Mouse (Mus musculus) heart, embryonic 15.5 days (tissue): ENCODE measurements around the gene Pik3cg. TPM values are rescaled to one million over a fixed set of nuclear protein-coding genes. Genes with fewer than 3 reads are reported as not detected.
A peak's percentile ranks its signal among the peaks of the same experiment; 100 is the strongest.
"Not testable (repeated sequence)": the region's sequence is repeated elsewhere in the genome, so short reads cannot be mapped to it uniquely, and the experiment has no call there.

Source experiments
- ATAC-seq: fragments of 200-750 bp; cut with Nextera tagmentation; replicated peaks from 2 replicates; pipeline ENCODE4 v1.8.0; 2017; ENCODE audit warnings: low read depth, moderate TSS enrichment; ENCODE audit not compliant: insufficient number of reproducible peaks, insufficient read depth, low FRiP score
- H3K27ac ChIP-seq: fragments of 300-500 bp; sonication (generic); 2 replicates; pipeline ENCODE4 v1.5.1; 2015; ENCODE audit warnings: mild to moderate bottlenecking, inconsistent platforms
- H3K27me3 ChIP-seq: fragments of 300-500 bp; sonication (generic); 2 replicates; pipeline ENCODE4 v1.6.1; 2015; ENCODE audit warnings: inconsistent platforms
- H3K36me3 ChIP-seq: fragments of 300-500 bp; sonication (generic); 2 replicates; pipeline ENCODE4 v1.6.1; 2015; ENCODE audit warnings: mild to moderate bottlenecking, inconsistent platforms
- H3K4me1 ChIP-seq: fragments of 300-500 bp; sonication (generic); replicated peaks from 2 replicates; pipeline ENCODE4 v1.6.1; 2015; ENCODE audit warnings: inconsistent platforms
- H3K4me2 ChIP-seq: fragments of 300-500 bp; sonication (generic); 2 replicates; pipeline ENCODE4 v1.6.1; 2015; ENCODE audit warnings: inconsistent platforms, mild to moderate bottlenecking, moderate library complexity
- H3K4me3 ChIP-seq: fragments of 300-500 bp; sonication (generic); 2 replicates; pipeline ENCODE4 v1.5.1; 2015; ENCODE audit warnings: mild to moderate bottlenecking, inconsistent platforms
- H3K9ac ChIP-seq: fragments of 300-500 bp; sonication (generic); 2 replicates; pipeline ENCODE4 v1.6.1; 2015; ENCODE audit warnings: mild to moderate bottlenecking, inconsistent platforms
- H3K9me3 ChIP-seq: fragments of 300-500 bp; sonication (generic); replicated peaks from 2 replicates; pipeline ENCODE4 v1.6.1; 2016; ENCODE audit warnings: inconsistent platforms
- WGBS: fragments of 180-500 bp; shearing (Covaris S2); methylation state at CpG from one replicate; pipeline ENCODE4 v1.1.7; 2015; ENCODE audit warnings: mixed read lengths; 5-methylcytosine and 5-hydroxymethylcytosine counted together
- polyA plus RNA-seq: library from polyadenylated mRNA; unstranded; fragments of >200 nt; fragmentation: Nextera tagmentation; extraction: Ambion mirVana; gene quantifications from 2 replicates; pipeline ENCODE4 v1.2.1, GENCODE M21; 2015

Gene Pik3cg
- 1.3 and 2.5 TPM in 2 replicates for polyA plus RNA-seq

DNA sequence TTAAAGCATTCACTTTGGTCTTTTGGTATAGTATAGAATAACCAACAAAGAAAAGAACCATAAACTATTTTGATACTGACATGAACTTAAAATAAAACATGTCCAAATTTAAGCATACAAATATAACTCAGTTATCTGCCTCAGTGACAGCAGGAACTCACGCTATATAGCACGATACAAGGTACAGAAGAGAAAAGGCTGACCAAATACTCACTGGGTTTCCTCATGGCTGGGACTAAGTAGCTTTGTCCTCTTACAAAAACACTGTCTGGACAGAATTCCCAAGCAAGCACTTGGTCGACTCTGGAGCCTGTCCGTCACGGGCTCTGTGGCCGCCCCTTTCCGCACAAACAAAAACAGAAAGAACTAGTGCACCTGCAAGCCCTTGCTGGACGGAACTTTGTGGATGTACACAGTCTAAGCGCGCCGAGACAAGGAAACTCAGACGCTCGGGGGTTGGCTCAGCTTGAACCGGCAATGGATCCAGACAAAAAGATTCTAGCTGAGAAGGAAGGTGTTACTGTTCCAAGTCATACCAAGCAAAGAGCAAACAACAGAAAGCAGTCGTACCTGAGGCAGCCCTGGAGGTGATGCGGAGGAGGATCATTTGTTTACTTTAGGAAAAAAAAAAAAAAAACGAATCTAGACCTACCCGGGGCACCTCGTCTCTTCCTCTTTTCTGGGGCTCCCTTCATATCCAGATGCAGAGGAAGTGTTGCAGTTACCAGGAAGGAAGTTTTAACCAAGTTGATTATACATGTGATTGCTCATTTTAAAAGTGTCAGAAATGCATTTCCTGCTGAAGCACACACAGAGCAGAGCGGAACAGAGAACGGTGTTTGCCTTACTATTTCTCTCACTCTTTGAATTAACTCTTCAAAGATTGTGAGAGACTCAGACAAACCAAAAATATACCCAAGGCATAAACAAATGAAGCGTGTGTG lies at the start of gene Pik3cg:
TSS of gene Pik3cg (minus strand) at position 712 of the 944 bp plus-strand sequence.
- ATAC-seq, result no peak
- H3K4me2 ChIP-seq, result peak within 1 kb of the TSS; percentile 48
- WGBS, result 51% methylated on average over 22 of the region's 22 CpGs
- no peaks in the 10 kb centered on the region for H3K36me3 ChIP-seq
- peak within 1 kb of the TSS; percentile 41 for H3K4me3 ChIP-seq
- no peaks in the 10 kb centered on the region for H3K27me3 ChIP-seq
- H3K4me1 ChIP-seq, result no peaks in the 10 kb centered on the region
- H3K9me3 ChIP-seq, result no peaks in the 10 kb centered on the region
- no peak within 1 kb of the TSS for H3K9ac ChIP-seq
- H3K27ac ChIP-seq, result peak within 1 kb of the TSS; percentile 39; the same call in 1 of the 2 replicates

DNA sequence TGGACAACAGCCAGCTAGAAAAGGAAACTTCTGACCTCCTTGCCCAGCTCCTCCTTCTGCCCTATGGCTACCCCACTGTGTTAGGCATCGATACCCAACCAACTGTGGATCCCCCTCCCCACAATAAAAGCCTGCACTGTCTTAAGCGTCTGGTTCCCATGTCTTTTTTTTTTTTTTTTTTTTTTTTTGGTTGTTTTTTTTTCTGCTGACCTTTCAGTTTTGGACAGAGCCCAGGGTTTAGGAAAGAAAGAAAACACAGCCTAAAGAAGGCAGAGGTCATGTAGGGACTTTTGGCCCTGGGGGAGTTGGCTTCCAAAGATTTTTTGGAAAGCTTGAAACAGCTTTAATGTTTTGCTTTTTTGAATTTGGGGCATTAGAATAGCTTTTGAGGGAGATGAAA lies 40.0 kb upstream of the Pik3cg start:
- Histone ChIP-seq H3K4me1 (no peaks in the 10 kb centered on the region), H3K27ac (no peak overlapping the region), H3K9me3 (no peaks in the 10 kb centered on the region), H3K4me3 (no peak overlapping the region), H3K27me3 (no peaks in the 10 kb centered on the region), H3K9ac (no peak overlapping the region), H3K4me2 (no peak overlapping the region), H3K36me3 (no peaks in the 10 kb centered on the region)
- ATAC-seq, result no peak
- 59% methylated on average over 2 of the region's 2 CpGs for WGBS

DNA sequence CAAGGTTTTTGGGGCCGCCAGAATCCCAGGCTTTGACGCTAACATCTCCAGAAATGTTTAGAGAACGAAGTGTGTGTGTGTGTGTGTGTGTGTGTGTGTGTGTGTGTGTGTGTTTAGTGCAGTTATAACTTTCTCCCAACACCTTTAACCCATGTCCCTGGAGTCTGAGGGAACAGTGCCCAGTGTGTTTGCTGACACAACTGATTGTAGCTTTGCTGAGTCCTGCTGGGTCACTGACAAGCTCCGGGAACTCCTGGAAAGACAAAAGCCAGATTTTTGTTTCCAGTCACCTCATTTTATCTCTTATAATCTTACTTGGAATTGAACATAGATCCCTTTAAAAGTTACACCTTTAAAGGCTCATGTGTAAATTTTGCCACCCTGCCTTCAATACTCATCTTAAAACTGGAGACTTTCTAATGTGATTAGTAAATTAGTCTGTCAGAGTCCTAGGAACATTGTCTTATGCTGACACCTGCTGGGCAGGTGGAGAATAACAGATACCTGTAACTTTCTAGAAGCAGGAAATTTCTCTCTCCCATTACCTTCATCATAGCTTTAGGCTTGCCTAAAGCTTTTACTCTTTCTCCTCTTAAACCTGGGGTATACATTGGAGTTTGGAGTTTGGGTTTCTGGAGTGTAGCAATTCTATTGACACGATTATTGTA lies 37.2 kb upstream of the Pik3cg start:
- Histone ChIP-seq H3K36me3 (no peaks in the 10 kb centered on the region), H3K9me3 (no peaks in the 10 kb centered on the region), H3K4me2 (no peak overlapping the region), H3K4me1 (no peaks in the 10 kb centered on the region), H3K27me3 (no peaks in the 10 kb centered on the region), H3K27ac (no peak overlapping the region), H3K4me3 (no peak overlapping the region), H3K9ac (no peak overlapping the region)
- ATAC-seq, result no peak
- WGBS, result 69% methylated on average over 5 of the region's 5 CpGs

DNA sequence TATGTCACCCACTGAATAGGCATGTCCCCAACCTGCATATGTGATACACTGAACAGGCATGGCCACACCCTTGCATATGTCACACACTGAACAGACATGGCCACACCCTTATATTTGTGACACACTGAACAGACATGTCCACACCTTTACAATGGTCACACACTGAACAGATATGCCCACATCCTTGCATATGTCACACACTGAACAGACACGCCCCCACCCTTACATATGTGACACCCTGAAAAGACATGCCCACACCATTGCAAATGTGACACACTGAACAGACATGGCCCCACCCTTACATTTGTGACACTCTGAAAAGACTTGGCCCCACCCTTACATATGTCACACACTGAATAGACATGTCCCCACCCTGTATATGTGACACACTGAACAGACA lies 35.1 kb upstream of the Pik3cg start:
- ATAC-seq, result no peak
- Histone ChIP-seq H3K9me3 (no peaks in the 10 kb centered on the region), H3K36me3 (no peaks in the 10 kb centered on the region), H3K4me1 (no peaks in the 10 kb centered on the region), H3K9ac (no peak overlapping the region), H3K27me3 (no peaks in the 10 kb centered on the region), H3K4me2 (no peak overlapping the region), H3K4me3 (no peak overlapping the region), H3K27ac (no peak overlapping the region)
- WGBS, result 55% methylated on average over 1 of the region's 1 CpGs

DNA sequence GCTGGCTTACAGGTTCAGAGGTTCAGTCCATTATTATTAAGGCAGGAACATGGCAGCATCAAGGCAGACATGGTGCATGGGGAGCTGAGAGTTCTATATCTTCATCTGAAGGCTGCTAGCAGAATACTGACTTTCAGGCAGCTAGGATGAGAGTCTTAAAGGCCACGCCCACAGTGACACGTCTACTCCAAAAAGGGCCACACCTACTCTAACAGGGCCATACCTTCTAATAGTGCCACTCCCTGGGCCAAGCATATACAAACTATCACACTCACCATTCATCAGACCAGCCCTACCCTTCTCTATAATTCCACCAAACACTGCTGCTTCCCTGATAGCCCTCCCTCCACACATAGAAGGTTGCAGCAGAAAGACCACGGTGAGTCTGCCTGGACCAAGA lies 30.7 kb upstream of the Pik3cg start:
- H3K4me3 ChIP-seq, H3K9ac ChIP-seq, H3K9me3 ChIP-seq, H3K27ac ChIP-seq, ATAC-seq, H3K36me3 ChIP-seq, H3K4me2 ChIP-seq, H3K4me1 ChIP-seq, H3K27me3 ChIP-seq: not testable (repeated sequence)
- WGBS, result 76% methylated on average over 3 of the region's 3 CpGs

DNA sequence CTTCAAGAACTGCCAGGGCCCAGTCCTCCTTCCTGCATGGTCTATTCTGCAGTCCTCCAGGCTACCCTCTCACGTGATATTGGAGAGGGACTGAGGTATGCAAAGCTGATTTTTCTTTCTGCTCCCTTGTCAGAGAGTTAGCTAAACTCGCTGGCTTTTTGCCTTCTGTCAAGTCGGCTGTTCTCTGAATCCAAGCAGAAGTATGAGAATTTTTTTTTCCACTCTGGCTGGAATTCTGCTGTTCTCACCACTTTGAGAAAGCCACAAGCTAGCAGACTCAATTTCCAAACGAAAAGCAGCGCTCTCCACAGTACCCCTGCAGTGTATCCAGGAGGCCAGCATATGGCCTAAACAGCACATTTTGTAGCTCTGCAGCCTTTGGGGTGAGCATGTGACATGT lies 30.0 kb upstream of the Pik3cg start:
- 53% methylated on average over 5 of the region's 5 CpGs for WGBS
- Histone ChIP-seq H3K27ac (no peak overlapping the region), H3K9me3 (no peaks in the 10 kb centered on the region), H3K27me3 (no peaks in the 10 kb centered on the region), H3K36me3 (no peaks in the 10 kb centered on the region), H3K4me1 (no peaks in the 10 kb centered on the region), H3K4me3 (no peak overlapping the region), H3K9ac (no peak overlapping the region), H3K4me2 (no peak overlapping the region)
- ATAC-seq, result no peak

DNA sequence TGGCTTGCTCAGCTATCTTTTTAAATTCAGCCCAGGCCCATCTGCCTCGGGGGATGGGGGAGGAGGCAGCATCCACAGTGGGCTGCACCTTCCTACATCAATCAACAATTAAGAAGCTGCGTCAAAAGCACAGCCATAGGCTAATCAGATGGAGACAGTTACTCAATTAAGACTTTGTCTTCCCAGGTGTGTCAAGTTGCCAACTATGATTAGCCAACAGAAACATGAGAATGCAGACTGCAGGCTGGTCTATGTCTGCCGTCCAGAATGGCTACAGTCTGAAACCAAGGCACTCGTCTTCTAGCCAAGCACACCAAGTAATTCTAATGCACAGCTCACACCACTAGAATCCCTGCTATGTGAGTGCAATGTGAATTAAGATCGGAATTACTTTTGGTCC lies 29.4 kb upstream of the Pik3cg start:
- Histone ChIP-seq H3K27me3 (no peaks in the 10 kb centered on the region), H3K9ac (no peak overlapping the region), H3K4me1 (no peaks in the 10 kb centered on the region), H3K9me3 (no peaks in the 10 kb centered on the region), H3K4me3 (no peak overlapping the region), H3K36me3 (no peaks in the 10 kb centered on the region), H3K27ac (no peak overlapping the region), H3K4me2 (no peak overlapping the region)
- 60% methylated on average over 5 of the region's 5 CpGs for WGBS
- no peak for ATAC-seq

DNA sequence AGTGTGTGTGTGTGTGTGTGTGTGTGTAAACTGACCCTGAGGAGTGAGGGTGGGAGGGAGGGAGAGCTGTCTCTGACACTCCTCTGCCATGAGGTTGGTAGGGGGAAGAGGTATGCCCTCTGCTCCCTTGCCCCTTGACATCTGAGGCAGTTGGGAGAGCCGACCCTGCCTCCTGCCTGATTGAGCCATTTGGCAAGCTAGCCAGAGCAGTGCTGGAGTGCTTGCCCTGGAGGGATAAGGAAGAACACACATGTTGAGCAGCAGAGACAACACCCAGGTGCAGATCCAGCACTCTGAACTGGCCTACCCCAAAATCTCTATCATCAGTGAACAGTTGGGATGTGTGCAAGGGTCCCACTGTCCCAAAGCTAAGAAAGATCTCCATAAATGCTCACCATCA lies 28.7 kb upstream of the Pik3cg start:
- Histone ChIP-seq H3K4me2 (no peak overlapping the region), H3K9ac (no peak overlapping the region), H3K4me3 (no peak overlapping the region), H3K4me1 (no peaks in the 10 kb centered on the region), H3K27ac (no peak overlapping the region), H3K36me3 (no peaks in the 10 kb centered on the region), H3K9me3 (no peaks in the 10 kb centered on the region), H3K27me3 (no peaks in the 10 kb centered on the region)
- ATAC-seq, result no peak
- 62% methylated on average over 1 of the region's 1 CpGs for WGBS

DNA sequence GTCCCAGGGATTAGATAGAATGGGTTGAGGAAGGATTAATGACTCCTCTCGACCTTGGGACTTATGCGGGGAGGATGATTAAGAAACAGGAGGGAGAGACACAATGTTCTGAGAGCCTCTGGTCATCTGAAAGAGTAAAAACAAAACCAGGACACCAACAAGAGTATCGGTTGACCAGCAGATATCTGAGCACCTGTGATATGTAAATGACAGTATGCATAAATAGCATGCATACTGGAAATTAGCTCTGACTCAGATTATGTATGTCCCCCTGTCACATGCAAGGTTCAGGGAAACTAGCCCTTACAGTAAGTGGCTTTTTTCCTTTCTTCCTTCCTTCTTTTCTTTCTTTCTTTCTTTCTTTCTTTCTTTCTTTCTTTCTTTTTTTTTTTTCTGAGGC lies 28.0 kb upstream of the Pik3cg start:
- Histone ChIP-seq H3K27me3 (no peaks in the 10 kb centered on the region), H3K9ac (no peak overlapping the region), H3K36me3 (no peaks in the 10 kb centered on the region), H3K4me2 (no peak overlapping the region), H3K9me3 (no peaks in the 10 kb centered on the region), H3K27ac (no peak overlapping the region), H3K4me3 (no peak overlapping the region), H3K4me1 (no peaks in the 10 kb centered on the region)
- WGBS, result 71% methylated on average over 3 of the region's 3 CpGs
- no peak for ATAC-seq

DNA sequence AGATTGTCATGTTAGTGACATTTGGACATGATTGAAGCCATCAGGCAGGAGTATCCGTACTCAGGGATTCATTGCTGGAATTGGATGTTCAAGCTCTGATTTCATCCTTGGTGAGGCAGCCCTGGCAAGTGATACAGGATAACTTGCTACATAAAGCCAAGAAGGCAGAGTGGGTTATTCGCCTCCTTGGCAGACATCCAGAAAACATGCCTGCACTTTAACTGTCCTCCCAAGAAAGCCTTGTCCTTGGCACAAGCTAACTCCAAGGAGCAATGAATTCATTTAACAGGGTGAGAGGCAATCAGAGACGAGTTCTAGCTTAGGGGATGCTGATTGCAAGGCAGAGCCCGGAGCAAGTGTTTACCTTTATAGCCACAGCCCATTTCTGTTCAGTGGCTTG lies 25.4 kb upstream of the Pik3cg start:
- Histone ChIP-seq H3K9me3 (no peaks in the 10 kb centered on the region), H3K36me3 (no peaks in the 10 kb centered on the region), H3K4me3 (no peak overlapping the region), H3K4me2 (no peak overlapping the region), H3K9ac (no peak overlapping the region), H3K27me3 (no peaks in the 10 kb centered on the region), H3K4me1 (no peaks in the 10 kb centered on the region), H3K27ac (no peak overlapping the region)
- ATAC-seq, result no peak
- WGBS, result 58% methylated on average over 4 of the region's 4 CpGs

DNA sequence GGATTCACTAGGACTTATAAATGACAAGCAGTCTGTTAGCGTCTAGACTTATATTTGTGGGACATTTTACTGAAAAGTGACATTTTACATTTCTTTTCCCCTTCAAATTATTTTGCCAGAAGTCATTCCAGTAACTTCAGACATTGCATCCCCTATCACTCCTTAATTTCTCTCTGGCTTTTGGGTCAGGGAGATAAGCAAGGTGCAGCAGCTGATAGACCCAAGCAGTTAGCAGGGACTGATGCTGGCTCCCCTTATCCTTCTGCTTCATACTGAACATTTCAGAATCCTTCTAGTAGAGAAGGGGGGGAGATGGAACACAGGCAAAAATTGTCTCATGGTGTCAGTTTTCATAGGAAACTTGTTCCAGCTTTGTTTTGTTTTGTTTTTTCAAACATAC lies 22.9 kb upstream of the Pik3cg start:
- WGBS, result 79% methylated on average over 1 of the region's 1 CpGs
- ATAC-seq, result no peak
- Histone ChIP-seq H3K4me2 (no peak overlapping the region), H3K9me3 (no peaks in the 10 kb centered on the region), H3K4me1 (no peaks in the 10 kb centered on the region), H3K4me3 (no peak overlapping the region), H3K27me3 (no peaks in the 10 kb centered on the region), H3K9ac (no peak overlapping the region), H3K36me3 (no peaks in the 10 kb centered on the region), H3K27ac (no peak overlapping the region)
